Mouse (Mus musculus): ENCODE measurements around the gene Ksr1.

Gene Ksr1

GRCm38 (mm10) chr11:79101568-79101967, 44.6 kb downstream of the Ksr1 start:
- Histone ChIP-seq H3K27me3 (ENCODE audit: control insufficient read depth, insufficient read depth, low read length, poor library complexity, severe bottlenecking) (no peaks in the 10 kb centered on the region), H3K36me3 (ENCODE audit: control insufficient read depth, insufficient read depth, low read length, poor library complexity, severe bottlenecking) (no peaks in the 10 kb centered on the region)
- no peak for DNase-seq (ENCODE audit: low read depth, low spot score)

- no peaks in the 10 kb centered on the region for H3K36me3 ChIP-seq (ENCODE audit: control insufficient read depth, insufficient read depth, low read length, poor library complexity, severe bottlenecking)
- H3K27me3 ChIP-seq (ENCODE audit: control insufficient read depth, insufficient read depth, low read length, poor library complexity, severe bottlenecking) = no peaks in the 10 kb centered on the region
- no peak for DNase-seq (ENCODE audit: low read depth, low spot score)
These were observed 47.2 kb downstream of the Ksr1 start for GRCm38 (mm10) chr11:79099032-79099431.

GRCm38 (mm10) chr11:79097736-79098135, 48.5 kb downstream of the Ksr1 start:
- Histone ChIP-seq H3K36me3 (ENCODE audit: control insufficient read depth, insufficient read depth, low read length, poor library complexity, severe bottlenecking) (no peaks in the 10 kb centered on the region), H3K27me3 (ENCODE audit: control insufficient read depth, insufficient read depth, low read length, poor library complexity, severe bottlenecking) (no peaks in the 10 kb centered on the region)
- no peak for DNase-seq (ENCODE audit: low read depth, low spot score)

- DNase-seq (ENCODE audit: low read depth, low spot score) = no peak
- no peaks in the 10 kb centered on the region for H3K36me3 ChIP-seq (ENCODE audit: control insufficient read depth, insufficient read depth, low read length, poor library complexity, severe bottlenecking)
- no peaks in the 10 kb centered on the region for H3K27me3 ChIP-seq (ENCODE audit: control insufficient read depth, insufficient read depth, low read length, poor library complexity, severe bottlenecking)
These were observed 49.5 kb downstream of the Ksr1 start for GRCm38 (mm10) chr11:79096673-79097072.

- Histone ChIP-seq H3K36me3 (ENCODE audit: control insufficient read depth, insufficient read depth, low read length, poor library complexity, severe bottlenecking) (no peaks in the 10 kb centered on the region), H3K27me3 (ENCODE audit: control insufficient read depth, insufficient read depth, low read length, poor library complexity, severe bottlenecking) (no peaks in the 10 kb centered on the region)
- no peak for DNase-seq (ENCODE audit: low read depth, low spot score)
These were observed 50.5 kb downstream of the Ksr1 start for GRCm38 (mm10) chr11:79095713-79096112.

- Histone ChIP-seq H3K27me3 (ENCODE audit: control insufficient read depth, insufficient read depth, low read length, poor library complexity, severe bottlenecking) (no peaks in the 10 kb centered on the region), H3K36me3 (ENCODE audit: control insufficient read depth, insufficient read depth, low read length, poor library complexity, severe bottlenecking) (no peaks in the 10 kb centered on the region)
- no peak for DNase-seq (ENCODE audit: low read depth, low spot score)
These were observed 51.5 kb downstream of the Ksr1 start for GRCm38 (mm10) chr11:79094727-79095126.

- Histone ChIP-seq H3K36me3 (ENCODE audit: control insufficient read depth, insufficient read depth, low read length, poor library complexity, severe bottlenecking) (no peaks in the 10 kb centered on the region), H3K27me3 (ENCODE audit: control insufficient read depth, insufficient read depth, low read length, poor library complexity, severe bottlenecking) (no peaks in the 10 kb centered on the region)
- DNase-seq (ENCODE audit: low read depth, low spot score) = peak; percentile 77
These were observed 52.1 kb downstream of the Ksr1 start for GRCm38 (mm10) chr11:79093986-79094695.

- H3K27me3 ChIP-seq (ENCODE audit: control insufficient read depth, insufficient read depth, low read length, poor library complexity, severe bottlenecking) = no peaks in the 10 kb centered on the region
- no peaks in the 10 kb centered on the region for H3K36me3 ChIP-seq (ENCODE audit: control insufficient read depth, insufficient read depth, low read length, poor library complexity, severe bottlenecking)
- DNase-seq (ENCODE audit: low read depth, low spot score) = no peak
These were observed 52.8 kb downstream of the Ksr1 start for GRCm38 (mm10) chr11:79093386-79093906.

- Histone ChIP-seq H3K36me3 (ENCODE audit: control insufficient read depth, insufficient read depth, low read length, poor library complexity, severe bottlenecking) (no peaks in the 10 kb centered on the region), H3K27me3 (ENCODE audit: control insufficient read depth, insufficient read depth, low read length, poor library complexity, severe bottlenecking) (no peaks in the 10 kb centered on the region)
- DNase-seq (ENCODE audit: low read depth, low spot score) = peak; percentile 63
These were observed 53.4 kb downstream of the Ksr1 start for GRCm38 (mm10) chr11:79092802-79093201.

GRCm38 (mm10) chr11:79092245-79092644, 54.0 kb downstream of the Ksr1 start:
- H3K36me3 ChIP-seq (ENCODE audit: control insufficient read depth, insufficient read depth, low read length, poor library complexity, severe bottlenecking) = no peaks in the 10 kb centered on the region
- no peaks in the 10 kb centered on the region for H3K27me3 ChIP-seq (ENCODE audit: control insufficient read depth, insufficient read depth, low read length, poor library complexity, severe bottlenecking)
- DNase-seq (ENCODE audit: low read depth, low spot score) = no peak

GRCm38 (mm10) chr11:79089756-79090155, 56.5 kb downstream of the Ksr1 start:
- no peaks in the 10 kb centered on the region for H3K27me3 ChIP-seq (ENCODE audit: control insufficient read depth, insufficient read depth, low read length, poor library complexity, severe bottlenecking)
- DNase-seq (ENCODE audit: low read depth, low spot score) = no peak
- H3K36me3 ChIP-seq (ENCODE audit: control insufficient read depth, insufficient read depth, low read length, poor library complexity, severe bottlenecking) = no peaks in the 10 kb centered on the region

GRCm38 (mm10) chr11:79089027-79089426, 57.2 kb downstream of the Ksr1 start:
- no peaks in the 10 kb centered on the region for H3K36me3 ChIP-seq (ENCODE audit: control insufficient read depth, insufficient read depth, low read length, poor library complexity, severe bottlenecking)
- no peaks in the 10 kb centered on the region for H3K27me3 ChIP-seq (ENCODE audit: control insufficient read depth, insufficient read depth, low read length, poor library complexity, severe bottlenecking)
- DNase-seq (ENCODE audit: low read depth, low spot score) = no peak

GRCm38 (mm10) chr11:79088325-79088724, 57.9 kb downstream of the Ksr1 start:
- DNase-seq (ENCODE audit: low read depth, low spot score) = no peak
- no peaks in the 10 kb centered on the region for H3K27me3 ChIP-seq (ENCODE audit: control insufficient read depth, insufficient read depth, low read length, poor library complexity, severe bottlenecking)
- H3K36me3 ChIP-seq (ENCODE audit: control insufficient read depth, insufficient read depth, low read length, poor library complexity, severe bottlenecking) = no peaks in the 10 kb centered on the region

GRCm38 (mm10) chr11:79087731-79088311, 58.4 kb downstream of the Ksr1 start:
- DNase-seq (ENCODE audit: low read depth, low spot score) = no peak
- H3K36me3 ChIP-seq (ENCODE audit: control insufficient read depth, insufficient read depth, low read length, poor library complexity, severe bottlenecking) = no peaks in the 10 kb centered on the region
- no peaks in the 10 kb centered on the region for H3K27me3 ChIP-seq (ENCODE audit: control insufficient read depth, insufficient read depth, low read length, poor library complexity, severe bottlenecking)

- Histone ChIP-seq H3K27me3 (ENCODE audit: control insufficient read depth, insufficient read depth, low read length, poor library complexity, severe bottlenecking) (no peaks in the 10 kb centered on the region), H3K36me3 (ENCODE audit: control insufficient read depth, insufficient read depth, low read length, poor library complexity, severe bottlenecking) (no peaks in the 10 kb centered on the region)
- no peak for DNase-seq (ENCODE audit: low read depth, low spot score)
These were observed 59.4 kb downstream of the Ksr1 start for GRCm38 (mm10) chr11:79086787-79087186.
